Mouse (Mus musculus): ENCODE results near the gene Fam170b. TPM values are rescaled to one million over a fixed set of nuclear protein-coding genes. Genes with fewer than 3 reads are reported as not detected.

The Fam170b gene
- polyA plus RNA-seq, 1 experiment, result not detected

DNA sequence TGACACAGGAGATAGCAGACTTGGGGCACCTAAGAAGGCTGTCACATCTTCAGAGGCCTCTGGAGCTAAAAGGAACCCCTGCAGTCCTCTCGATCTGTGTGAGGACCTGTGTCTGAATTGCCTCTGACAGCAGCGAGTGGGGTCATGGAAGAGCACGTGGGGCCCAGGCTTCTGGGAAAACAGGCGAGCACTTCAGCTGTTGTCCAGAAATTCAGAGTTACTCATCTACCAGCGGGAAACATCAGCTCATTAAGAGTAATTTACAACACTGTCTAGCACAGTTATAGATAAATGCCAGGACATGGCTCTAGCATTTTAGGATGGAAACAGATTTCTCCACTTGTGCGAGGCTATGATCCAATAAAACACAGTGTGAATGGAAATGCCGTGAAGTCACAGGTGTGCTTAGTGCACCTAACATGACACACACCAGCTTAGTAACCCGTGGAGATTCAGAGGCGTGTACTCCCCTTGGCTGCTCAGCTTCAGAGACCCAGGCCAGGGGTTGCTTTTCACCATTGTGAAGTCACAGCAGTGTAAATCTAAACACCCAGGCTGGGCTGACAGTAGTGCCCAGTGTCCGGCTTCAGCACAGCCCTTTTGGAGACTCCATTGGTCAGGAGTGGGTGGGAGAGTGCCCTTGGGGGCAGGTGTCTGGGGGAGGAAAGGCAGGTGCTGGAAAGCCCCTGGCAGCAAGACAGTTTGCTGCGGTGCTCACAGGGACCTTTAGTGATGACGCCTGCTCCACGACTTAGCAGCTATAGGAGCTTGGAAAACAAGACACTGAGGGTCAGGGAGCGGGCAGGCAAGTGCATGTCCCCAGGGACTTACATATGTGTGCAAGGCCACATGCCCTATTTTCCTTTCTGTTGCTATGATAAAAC is 9.3 kb upstream of the Fam170b start:
- 87% methylated on average over 14 of the region's 14 CpGs for WGBS
- no peak for TF ChIP-seq POLR2A (IDR thresholded peaks at IDR 0.05; ENCODE audit: control insufficient read depth, extremely low read depth, insufficient read depth, low read length, poor library complexity)
- TF ChIP-seq CTCF (IDR thresholded peaks at IDR 0.05; ENCODE audit: borderline replicate concordance, control insufficient read depth, extremely low read depth, insufficient read depth, low read length, poor library complexity), result no peak
- Histone ChIP-seq H3K4me3 (ENCODE audit: control insufficient read depth, insufficient read depth, low read length) (no peak overlapping the region), H3K4me1 (replicated peaks; ENCODE audit: control insufficient read depth, insufficient read depth, low read length) (no peaks in the 10 kb centered on the region), H3K36me3 (ENCODE audit: control insufficient read depth, insufficient read depth, low read length) (no peaks in the 10 kb centered on the region), H3K27ac (ENCODE audit: control insufficient read depth, insufficient read depth, low read length) (no peak overlapping the region), H3K27me3 (ENCODE audit: control insufficient read depth, insufficient read depth, low read length) (no peaks in the 10 kb centered on the region)
- DNase-seq, result no peak

- H3K4me3 ChIP-seq (ENCODE audit: control insufficient read depth, insufficient read depth, low read length), result no peak overlapping the region
- TF ChIP-seq POLR2A (IDR thresholded peaks at IDR 0.05; ENCODE audit: control insufficient read depth, extremely low read depth, insufficient read depth, low read length, poor library complexity), result no peak
- no peak for TF ChIP-seq CTCF (IDR thresholded peaks at IDR 0.05; ENCODE audit: borderline replicate concordance, control insufficient read depth, extremely low read depth, insufficient read depth, low read length, poor library complexity)
- 45% methylated on average over 11 of the region's 11 CpGs for WGBS
- no peak for DNase-seq
- no peaks in the 10 kb centered on the region for H3K36me3 ChIP-seq (ENCODE audit: control insufficient read depth, insufficient read depth, low read length)
- no peaks in the 10 kb centered on the region for H3K27me3 ChIP-seq (ENCODE audit: control insufficient read depth, insufficient read depth, low read length)
- no peak overlapping the region for H3K27ac ChIP-seq (ENCODE audit: control insufficient read depth, insufficient read depth, low read length)
- H3K4me1 ChIP-seq (replicated peaks; ENCODE audit: control insufficient read depth, insufficient read depth, low read length), result no peaks in the 10 kb centered on the region
Measured at GRCm38 (mm10) chr14:32825426-32826032, 8.2 kb upstream of the Fam170b start.

DNA sequence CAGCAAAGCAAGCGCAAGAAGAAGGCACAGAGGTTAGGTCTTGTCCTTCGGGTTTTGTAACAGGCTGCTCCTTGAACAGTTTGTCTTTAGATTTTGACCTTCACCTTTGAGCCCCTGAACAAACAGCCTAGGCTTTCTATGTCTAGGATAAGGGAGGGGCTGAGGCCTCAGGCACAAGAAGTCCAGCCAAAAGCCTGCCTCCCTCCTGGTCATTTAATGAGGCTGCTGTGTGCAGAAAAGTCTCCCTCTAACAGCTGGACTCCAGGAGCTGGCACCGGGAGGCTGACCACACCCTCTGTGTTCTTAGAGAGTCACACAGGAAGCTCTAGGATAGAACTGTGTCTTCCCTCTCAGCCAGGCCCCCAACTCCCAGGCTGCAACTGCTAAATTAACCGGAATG is 6.6 kb upstream of the Fam170b start:
- Histone ChIP-seq H3K27me3 (ENCODE audit: control insufficient read depth, insufficient read depth, low read length) (no peaks in the 10 kb centered on the region), H3K36me3 (ENCODE audit: control insufficient read depth, insufficient read depth, low read length) (no peaks in the 10 kb centered on the region), H3K4me1 (replicated peaks; ENCODE audit: control insufficient read depth, insufficient read depth, low read length) (no peaks in the 10 kb centered on the region), H3K27ac (ENCODE audit: control insufficient read depth, insufficient read depth, low read length) (no peak overlapping the region), H3K4me3 (ENCODE audit: control insufficient read depth, insufficient read depth, low read length) (no peak overlapping the region)
- WGBS, result 74% methylated on average over 4 of the region's 4 CpGs
- DNase-seq, result no peak
- TF ChIP-seq CTCF (IDR thresholded peaks at IDR 0.05; ENCODE audit: borderline replicate concordance, control insufficient read depth, extremely low read depth, insufficient read depth, low read length, poor library complexity), result no peak
- TF ChIP-seq POLR2A (IDR thresholded peaks at IDR 0.05; ENCODE audit: control insufficient read depth, extremely low read depth, insufficient read depth, low read length, poor library complexity), result no peak

GRCm38 (mm10) chr14:32827994-32828650 is 5.6 kb upstream of the Fam170b start:
- no peak overlapping the region for H3K4me3 ChIP-seq (ENCODE audit: control insufficient read depth, insufficient read depth, low read length)
- TF ChIP-seq POLR2A (IDR thresholded peaks at IDR 0.05; ENCODE audit: control insufficient read depth, extremely low read depth, insufficient read depth, low read length, poor library complexity) (no peak), CTCF (IDR thresholded peaks at IDR 0.05; ENCODE audit: borderline replicate concordance, control insufficient read depth, extremely low read depth, insufficient read depth, low read length, poor library complexity) (no peak)
- no peak overlapping the region for H3K27ac ChIP-seq (ENCODE audit: control insufficient read depth, insufficient read depth, low read length)
- DNase-seq, result no peak
- WGBS, result 57% methylated on average over 6 of the region's 6 CpGs
- H3K27me3 ChIP-seq (ENCODE audit: control insufficient read depth, insufficient read depth, low read length), result no peaks in the 10 kb centered on the region
- no peaks in the 10 kb centered on the region for H3K36me3 ChIP-seq (ENCODE audit: control insufficient read depth, insufficient read depth, low read length)
- no peaks in the 10 kb centered on the region for H3K4me1 ChIP-seq (replicated peaks; ENCODE audit: control insufficient read depth, insufficient read depth, low read length)

DNA sequence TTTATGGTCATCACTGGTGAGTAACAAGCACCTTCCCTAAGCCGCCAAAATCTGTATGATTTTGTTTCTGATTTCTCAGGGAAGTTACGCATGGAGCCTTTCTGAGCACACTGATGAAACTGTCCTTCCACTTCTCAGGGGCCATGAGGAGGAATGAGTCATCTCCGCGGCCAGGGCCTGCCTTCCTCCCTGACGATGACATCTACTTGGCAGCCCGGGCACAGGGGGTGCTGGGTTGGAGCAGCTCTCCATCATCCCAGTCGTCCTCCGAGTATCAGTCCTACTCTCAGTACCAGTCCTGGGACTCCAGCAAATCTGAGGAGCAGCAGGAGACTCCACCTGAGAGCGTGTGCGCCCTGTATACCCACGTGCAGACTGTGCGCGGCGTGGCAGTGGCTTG is 1.4 kb downstream of the Fam170b start:
- Histone ChIP-seq H3K27ac (ENCODE audit: control insufficient read depth, insufficient read depth, low read length) (no peak overlapping the region), H3K27me3 (ENCODE audit: control insufficient read depth, insufficient read depth, low read length) (no peaks in the 10 kb centered on the region), H3K4me1 (replicated peaks; ENCODE audit: control insufficient read depth, insufficient read depth, low read length) (no peaks in the 10 kb centered on the region), H3K36me3 (ENCODE audit: control insufficient read depth, insufficient read depth, low read length) (no peaks in the 10 kb centered on the region), H3K4me3 (ENCODE audit: control insufficient read depth, insufficient read depth, low read length) (no peak overlapping the region)
- whole genome bisulfite sequencing, result 81% methylated on average over 14 of the region's 14 CpGs
- DNase-seq, result no peak
- TF ChIP-seq POLR2A (IDR thresholded peaks at IDR 0.05; ENCODE audit: control insufficient read depth, extremely low read depth, insufficient read depth, low read length, poor library complexity), result no peak
- TF ChIP-seq CTCF (IDR thresholded peaks at IDR 0.05; ENCODE audit: borderline replicate concordance, control insufficient read depth, extremely low read depth, insufficient read depth, low read length, poor library complexity), result no peak

DNA sequence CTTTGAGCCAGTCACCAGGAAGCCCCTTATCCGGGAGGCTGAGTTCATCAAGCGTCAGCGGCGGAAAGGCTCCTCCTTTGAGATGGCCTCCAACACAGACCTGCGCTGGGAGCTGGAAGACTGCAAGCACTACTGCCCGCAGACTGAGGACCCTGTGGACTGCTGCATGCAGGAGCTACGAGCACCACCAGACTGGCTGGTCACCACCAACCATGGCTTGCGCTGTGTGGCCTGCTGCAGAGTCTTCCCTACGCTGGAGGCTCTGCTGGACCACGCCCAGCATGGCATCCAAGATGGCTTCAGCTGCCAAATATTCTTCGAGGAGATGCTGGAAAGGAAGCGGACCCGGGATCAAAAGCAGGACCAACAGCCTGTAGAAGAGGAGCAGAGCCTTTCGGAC is 1.8 kb downstream of the Fam170b start:
- DNase-seq, result no peak
- Histone ChIP-seq H3K27ac (ENCODE audit: control insufficient read depth, insufficient read depth, low read length) (no peak overlapping the region), H3K4me1 (replicated peaks; ENCODE audit: control insufficient read depth, insufficient read depth, low read length) (no peaks in the 10 kb centered on the region), H3K27me3 (ENCODE audit: control insufficient read depth, insufficient read depth, low read length) (no peaks in the 10 kb centered on the region), H3K4me3 (ENCODE audit: control insufficient read depth, insufficient read depth, low read length) (no peak overlapping the region), H3K36me3 (ENCODE audit: control insufficient read depth, insufficient read depth, low read length) (no peaks in the 10 kb centered on the region)
- WGBS, result 95% methylated on average over 14 of the region's 14 CpGs
- no peak for TF ChIP-seq CTCF (IDR thresholded peaks at IDR 0.05; ENCODE audit: borderline replicate concordance, control insufficient read depth, extremely low read depth, insufficient read depth, low read length, poor library complexity)
- no peak for TF ChIP-seq POLR2A (IDR thresholded peaks at IDR 0.05; ENCODE audit: control insufficient read depth, extremely low read depth, insufficient read depth, low read length, poor library complexity)

Measured in thymus, adult 2 months (tissue).